Mouse (Mus musculus) embryonic fibroblast, embryonic 13.5 days (primary cell): ENCODE measurements around the gene 2510039O18Rik. TPM values are rescaled to one million over a fixed set of nuclear protein-coding genes. Genes with fewer than 3 reads are reported as not detected.

Source experiments
- H3K27ac ChIP-seq: 2 replicates; pipeline ENCODE4 v1.5.1; 2012; ENCODE audit warnings: low read length, control low read depth, inconsistent platforms; ENCODE audit not compliant: insufficient read depth
- H3K4me1 ChIP-seq: 2 replicates; pipeline ENCODE4 v1.6.1; 2011; ENCODE audit warnings: low read length; ENCODE audit not compliant: control insufficient read depth, insufficient read depth
- H3K4me3 ChIP-seq: 2 replicates; pipeline ENCODE4 v1.5.1; 2011; ENCODE audit warnings: mild to moderate bottlenecking, control low read depth, low read length; ENCODE audit not compliant: insufficient read depth
- CTCF ChIP-seq: IDR thresholded peaks from 2 replicates; pipeline ENCODE4 v1.5.1; 2011; ENCODE audit warnings: mild to moderate bottlenecking, control low read depth, low read length, moderate library complexity, borderline replicate concordance; ENCODE audit not compliant: insufficient read depth
- POLR2A ChIP-seq: IDR thresholded peaks from 2 replicates; pipeline ENCODE4 v1.6.1; 2011; ENCODE audit warnings: low read depth, mild to moderate bottlenecking, control low read depth, low read length, moderate library complexity
- polyA plus RNA-seq: library from polyadenylated mRNA; stranded (reverse); fragments of >200 nt; gene quantifications from 2 replicates; pipeline ENCODE4 v1.2.4, GENCODE M21; 2011; ENCODE audit warnings: low read depth; ENCODE audit not compliant: missing spikeins, insufficient read length

The 2510039O18Rik gene
- polyA plus RNA-seq = 33.0 and 36.8 TPM in 2 replicates

DNA sequence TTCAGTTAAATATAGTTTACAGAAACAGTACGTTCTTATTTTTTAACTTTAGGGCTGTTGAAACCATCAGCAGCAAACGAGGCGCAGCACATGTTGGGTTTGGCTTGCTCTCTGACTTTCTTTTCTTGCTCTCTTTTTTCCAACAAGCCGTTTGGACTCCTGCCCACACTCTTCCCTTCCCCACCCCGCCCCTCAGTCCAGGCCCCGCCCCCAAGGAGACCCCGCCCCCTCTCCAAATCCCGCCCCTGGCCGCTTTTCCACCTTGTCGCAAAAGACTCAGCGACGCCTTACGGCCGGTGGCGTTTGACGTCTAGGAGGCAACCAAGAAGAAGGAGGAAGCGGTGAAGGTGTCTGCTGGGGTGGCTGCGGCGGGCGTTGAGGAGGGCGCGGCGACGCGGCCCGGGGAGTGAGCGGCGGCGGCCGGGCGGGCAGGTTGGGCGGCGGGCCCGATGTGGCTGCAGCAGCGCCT, at the start of gene 2510039O18Rik:
TSS of gene 2510039O18Rik (plus strand) at position 320 of the 469 bp plus-strand sequence.
- Histone ChIP-seq H3K27ac (peak within 1 kb of the TSS; percentile 78), H3K4me1 (peaks cover 11% of the 10 kb centered on the region; the same call in 1 of the 2 replicates), H3K4me3 (peak within 1 kb of the TSS; percentile 88)
- TF ChIP-seq POLR2A (peak; percentile 87), CTCF (no peak)

DNA sequence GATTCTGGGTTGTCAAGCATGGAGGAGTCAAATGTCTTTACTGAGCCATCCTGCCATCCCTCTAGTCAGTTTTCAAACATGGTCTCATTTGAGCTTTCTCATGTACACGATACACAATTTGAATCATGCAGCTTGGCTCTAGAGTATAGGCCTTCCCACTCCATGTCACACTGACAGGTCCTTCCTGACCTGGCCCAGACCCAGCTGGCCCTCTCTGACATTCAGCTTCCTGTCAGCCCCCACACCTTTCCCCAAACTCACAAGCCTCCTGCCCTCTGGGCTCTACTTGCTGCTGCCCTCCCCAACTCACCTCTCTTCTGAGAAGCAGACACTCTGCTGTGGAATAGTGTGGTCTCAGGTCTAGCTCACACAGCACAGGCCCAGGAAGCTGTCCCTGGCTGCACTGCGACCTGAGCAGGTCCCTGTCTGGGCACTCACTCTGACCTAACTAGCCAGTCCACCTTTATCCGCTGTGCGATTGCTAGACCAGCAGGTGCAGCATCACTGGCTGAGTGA, 44.8 kb upstream of the 2510039O18Rik start:
- Histone ChIP-seq H3K27ac (no peak overlapping the region), H3K4me1 (no peaks in the 10 kb centered on the region), H3K4me3 (no peak overlapping the region)
- TF ChIP-seq POLR2A (no peak), CTCF (no peak)

DNA sequence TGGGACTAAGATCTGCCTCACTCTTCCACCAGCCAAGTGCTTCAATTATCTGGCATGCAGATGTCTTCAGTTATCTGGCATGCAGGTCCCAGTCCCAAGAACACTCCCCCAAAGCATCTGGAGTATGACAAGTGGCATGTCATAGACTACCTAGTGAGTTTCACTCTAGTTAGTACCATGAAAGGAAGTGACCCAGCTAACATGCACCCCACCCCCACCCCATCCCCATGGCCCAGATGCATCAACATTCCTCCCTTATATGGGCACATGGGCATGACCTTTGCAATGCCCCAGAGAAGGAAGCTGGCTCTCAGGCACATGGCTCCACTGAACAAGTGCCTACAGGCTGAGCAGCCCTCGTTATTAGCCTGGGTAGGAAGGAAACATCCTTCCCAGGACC, 44.3 kb upstream of the 2510039O18Rik start:
- TF ChIP-seq POLR2A (no peak), CTCF (no peak)
- H3K27ac ChIP-seq = no peak overlapping the region
- H3K4me1 ChIP-seq = no peaks in the 10 kb centered on the region
- H3K4me3 ChIP-seq = no peak overlapping the region

DNA sequence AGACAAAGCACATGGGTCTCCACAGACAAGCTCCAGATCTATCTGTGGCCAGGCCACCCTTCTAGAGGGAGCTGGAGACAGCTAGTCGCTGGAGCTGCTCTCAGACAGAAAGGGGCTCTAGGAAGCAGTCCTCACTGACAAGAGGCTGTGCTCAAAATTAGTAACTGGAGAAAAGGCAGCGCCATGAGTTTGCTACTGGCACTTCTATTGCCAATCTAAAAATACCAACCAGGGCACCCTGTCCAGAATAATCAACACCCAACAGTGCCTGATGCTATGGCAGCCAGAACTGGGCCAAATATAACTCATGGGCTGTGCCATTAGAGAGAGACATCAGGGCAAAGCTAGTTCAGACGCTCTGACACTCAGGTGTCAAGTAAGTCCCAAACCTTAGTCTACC, 43.3 kb upstream of the 2510039O18Rik start:
- Histone ChIP-seq H3K4me1 (no peaks in the 10 kb centered on the region), H3K4me3 (no peak overlapping the region), H3K27ac (no peak overlapping the region)
- TF ChIP-seq CTCF (no peak), POLR2A (no peak)

DNA sequence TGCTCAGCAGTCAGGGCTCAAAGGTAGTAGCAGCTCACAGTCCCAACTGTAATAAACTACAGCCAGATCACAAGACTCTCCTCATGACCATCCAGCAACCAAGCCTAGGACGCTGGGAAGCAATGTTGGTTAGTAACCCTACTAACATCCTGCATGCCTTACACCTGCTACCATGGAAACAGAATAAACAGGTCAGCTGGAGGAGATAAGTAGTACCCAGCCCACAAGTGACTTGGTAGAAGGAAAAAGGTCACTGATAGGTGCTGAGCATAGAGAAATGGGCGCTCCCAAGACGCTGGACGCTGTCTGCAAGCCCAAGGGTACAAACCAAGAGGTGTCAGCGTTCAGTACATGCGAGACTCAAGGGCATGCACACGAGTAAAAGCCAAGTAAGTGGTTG, 40.2 kb upstream of the 2510039O18Rik start:
- no peak overlapping the region for H3K4me3 ChIP-seq
- no peak for TF ChIP-seq CTCF
- no peak for TF ChIP-seq POLR2A
- H3K27ac ChIP-seq = no peak overlapping the region
- peaks cover 4% of the 10 kb centered on the region; the same call in 1 of the 2 replicates for H3K4me1 ChIP-seq

DNA sequence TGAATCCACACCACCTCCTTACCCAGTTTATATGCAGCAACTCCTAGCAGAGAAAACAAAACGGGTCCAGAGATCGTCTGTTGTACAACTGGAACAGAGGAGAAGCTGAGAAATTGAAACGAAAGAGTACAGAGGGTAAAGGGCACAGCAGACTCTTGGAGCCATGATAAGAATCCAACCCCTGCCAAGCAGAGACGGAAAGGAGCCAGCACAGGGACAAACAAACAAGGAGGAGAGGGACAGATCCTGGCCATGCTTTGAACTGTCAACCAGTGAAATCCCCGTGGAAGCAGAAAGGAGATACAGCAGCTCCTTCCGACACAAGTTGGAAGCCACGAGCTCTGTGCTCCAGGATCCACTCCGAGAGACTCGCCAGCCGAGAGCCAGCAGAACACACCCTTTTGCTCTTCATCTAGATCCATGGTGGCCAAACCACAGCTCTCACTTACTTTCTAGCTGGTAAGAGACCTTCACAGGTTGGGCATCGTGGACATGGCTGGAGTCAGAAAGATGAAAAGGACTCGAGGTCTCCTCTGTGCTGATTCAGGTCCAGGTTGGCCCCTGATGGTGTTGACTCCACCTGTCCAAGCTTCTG, 37.7 kb upstream of the 2510039O18Rik start:
- no peak overlapping the region for H3K4me3 ChIP-seq
- no peak overlapping the region for H3K27ac ChIP-seq
- TF ChIP-seq POLR2A = no peak
- TF ChIP-seq CTCF = no peak
- peaks cover 12% of the 10 kb centered on the region; the same call in 1 of the 2 replicates for H3K4me1 ChIP-seq

DNA sequence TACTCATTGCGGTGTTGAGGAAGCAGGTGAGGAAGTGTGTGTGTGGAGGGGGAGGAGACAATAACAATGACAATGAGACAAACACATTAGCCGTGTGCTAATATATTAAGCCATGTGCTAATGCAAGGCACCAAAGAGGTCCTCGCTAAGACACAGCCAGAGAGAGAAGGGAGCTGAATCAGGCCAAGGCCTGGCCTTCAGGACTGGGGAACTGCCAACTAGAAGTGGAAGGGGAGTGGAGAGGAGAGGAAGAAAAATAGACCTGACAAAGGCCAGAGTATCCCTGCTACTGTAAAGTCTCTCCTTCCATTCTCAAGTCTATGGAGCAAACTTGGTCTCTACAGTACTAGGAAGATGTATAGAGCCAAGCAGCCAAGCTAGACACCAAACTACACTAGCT, 37.1 kb upstream of the 2510039O18Rik start:
- H3K4me3 ChIP-seq = peak overlapping the region; percentile 70
- H3K4me1 ChIP-seq = peaks cover 12% of the 10 kb centered on the region; the same call in 1 of the 2 replicates
- H3K27ac ChIP-seq = no peak overlapping the region
- TF ChIP-seq POLR2A = no peak
- no peak for TF ChIP-seq CTCF

DNA sequence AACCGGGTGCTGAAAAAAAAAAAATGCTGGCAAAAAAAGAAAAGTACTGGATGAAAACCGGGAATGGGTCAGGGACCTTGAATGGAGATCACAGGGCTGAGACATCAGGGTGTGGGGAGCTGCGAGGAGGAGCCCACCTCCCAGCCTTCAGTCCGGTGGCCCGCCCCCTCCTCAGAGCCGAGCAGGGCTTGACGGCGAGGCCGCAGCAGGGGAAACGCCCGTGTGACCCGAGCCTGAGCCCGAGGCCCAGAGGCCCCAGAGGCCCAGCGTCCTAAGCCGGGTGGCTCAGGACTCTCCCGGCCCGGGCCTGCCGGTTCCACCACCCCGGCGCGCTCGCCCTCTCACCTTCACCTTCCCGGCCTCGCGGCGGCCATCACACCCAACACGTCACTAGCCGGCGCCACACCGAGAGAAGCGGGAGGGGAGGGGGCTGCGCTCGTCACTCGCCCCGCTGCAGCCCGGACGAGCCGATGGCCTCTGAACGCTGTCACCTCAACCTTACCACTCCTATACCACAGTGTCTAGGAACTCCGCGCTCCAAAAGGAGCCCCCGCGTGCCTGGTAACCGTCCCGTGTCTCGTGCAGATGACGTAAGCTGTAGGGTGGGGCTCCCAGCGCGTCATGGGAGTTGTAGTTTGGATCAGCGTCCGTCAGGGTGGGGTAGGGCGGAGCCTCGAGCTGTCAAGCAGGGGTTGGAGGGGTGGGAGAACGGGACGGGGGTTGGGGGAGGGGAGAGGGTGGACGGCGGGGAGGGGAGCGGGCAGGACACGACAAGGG, 36.2 kb upstream of the 2510039O18Rik start, which contains the start of gene Mfn2:
TSS of gene Mfn2 (minus strand) at position 392 of the 777 bp plus-strand sequence.
- Histone ChIP-seq H3K4me1 (peaks cover 12% of the 10 kb centered on the region; the same call in 1 of the 2 replicates), H3K4me3 (peak within 1 kb of the TSS; percentile 70), H3K27ac (peak within 1 kb of the TSS; percentile 72)
- TF ChIP-seq POLR2A (peak; percentile 64; the same call in 1 of the 2 replicates), CTCF (no peak)

DNA sequence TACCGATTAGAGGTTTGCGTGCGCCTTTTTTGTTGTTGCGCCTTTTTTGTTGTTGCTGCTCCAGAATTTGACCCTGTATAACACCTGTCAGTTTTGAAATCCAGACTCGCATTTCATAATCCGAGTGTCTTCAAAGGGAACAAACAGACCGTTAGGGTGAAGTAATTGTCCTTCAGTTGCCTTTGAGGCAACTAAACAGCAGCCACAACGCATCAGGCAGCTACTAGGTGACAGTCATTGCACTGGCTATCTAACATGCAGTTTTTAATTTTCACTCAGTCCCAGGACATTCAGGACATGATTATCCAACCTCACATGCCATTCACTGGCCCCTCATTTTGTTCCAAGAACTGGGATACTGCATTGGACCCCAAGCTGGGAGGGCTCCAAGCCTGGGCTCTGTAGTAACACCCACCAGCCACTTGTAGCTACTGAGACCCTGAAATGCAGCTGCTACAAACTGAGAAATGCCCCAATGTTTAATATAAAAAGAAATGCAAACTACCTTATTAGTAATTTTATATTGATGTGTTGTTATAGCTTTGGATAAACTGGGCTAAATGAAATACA, 35.5 kb upstream of the 2510039O18Rik start:
- Histone ChIP-seq H3K4me1 (peaks cover 12% of the 10 kb centered on the region; the same call in 1 of the 2 replicates), H3K4me3 (peak overlapping the region; percentile 16; the same call in 1 of the 2 replicates), H3K27ac (peak overlapping the region; percentile 14; the same call in 1 of the 2 replicates)
- TF ChIP-seq POLR2A (no peak), CTCF (no peak)
